Comparison of ENCODE assay signal across 27 mouse cellular contexts in the genomic region with DNA sequence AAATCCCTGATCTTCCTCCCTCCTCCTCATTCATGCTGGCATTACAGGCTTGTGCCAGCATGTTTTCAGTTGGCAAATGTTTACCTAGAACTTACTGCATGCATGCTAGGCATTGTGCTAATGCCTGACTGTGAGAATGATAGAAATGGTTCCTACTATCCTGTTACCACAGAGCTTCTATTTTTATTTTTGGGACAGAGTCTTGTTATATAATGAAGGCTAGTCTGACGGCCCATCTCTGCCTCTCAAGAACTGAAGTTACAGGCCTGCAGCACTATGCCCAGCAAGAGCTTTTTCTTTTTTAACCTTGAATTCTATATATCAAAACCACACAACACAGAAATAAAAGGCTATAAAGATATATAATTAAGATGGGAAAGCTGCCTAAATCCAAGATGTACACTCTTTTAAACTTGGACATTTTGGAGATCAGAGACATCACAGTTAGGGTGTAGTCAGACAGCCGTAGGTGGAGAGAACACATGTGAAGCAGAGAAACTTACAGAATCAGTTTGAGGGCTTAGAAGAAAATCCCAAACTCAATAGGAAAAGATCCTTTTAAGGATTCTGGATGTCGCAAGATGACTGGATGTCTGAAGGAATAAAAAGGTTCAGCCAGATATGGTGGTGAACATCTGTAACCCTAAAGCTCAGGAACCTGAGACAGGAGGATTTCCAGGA.
"Had no signal": no experiment of that assay in that cellular context is flagged by ENCODE, and none has a peak within 500 bp of the region (broad histone marks: within the 10 kb centered on the region; RNA-seq: fewer than 3 reads in every experiment).

No protein-coding gene starts in this region.

- H3K4me2 ChIP-seq: heart, embryonic 11.5 days; heart, embryonic 13.5 days; heart, embryonic 15.5 days; hindbrain, embryonic 13.5 days; hindbrain, embryonic 15.5 days; kidney, embryonic 15.5 days; limb, embryonic 13.5 days; limb, embryonic 15.5 days; liver, embryonic 12.5 days had no signal

- H3K9me3 ChIP-seq: heart, embryonic 13.5 days; heart, embryonic 15.5 days; hindbrain, embryonic 13.5 days; hindbrain, embryonic 15.5 days; kidney, embryonic 15.5 days; limb, embryonic 13.5 days; limb, embryonic 15.5 days; liver, embryonic 12.5 days had no signal

- H3K4me3 ChIP-seq: gastrocnemius, adult 2 months; heart, embryonic 13.5 days; heart, embryonic 15.5 days; hindbrain, embryonic 13.5 days; hindbrain, embryonic 15.5 days; kidney, embryonic 15.5 days; limb, embryonic 13.5 days; limb, embryonic 15.5 days; liver, embryonic 12.5 days had no signal

- ATAC-seq: hindbrain, postnatal 0 days; intestine, embryonic 16.5 days; liver, embryonic 12.5 days had no signal

- H3K9ac ChIP-seq: heart, embryonic 13.5 days; heart, embryonic 15.5 days; hindbrain, embryonic 13.5 days; hindbrain, embryonic 15.5 days; kidney, embryonic 15.5 days; limb, embryonic 13.5 days; limb, embryonic 15.5 days; liver, embryonic 12.5 days; liver, embryonic 14.5 days had no signal

- H3K36me3 ChIP-seq: heart, embryonic 13.5 days; heart, embryonic 15.5 days; hindbrain, embryonic 13.5 days; hindbrain, embryonic 15.5 days; kidney, embryonic 15.5 days; limb, embryonic 13.5 days; limb, embryonic 15.5 days; liver, embryonic 12.5 days had no signal

- DNase-seq: gastrocnemius, adult 2 months; gastrocnemius, postnatal 10 days; gastrocnemius, postnatal 25 days; heart, adult 18-20 months; heart, postnatal 10 days; heart, postnatal 4 days; kidney, adult 11 months; kidney, adult 2 months; kidney, adult 9 months; kidney, postnatal 14 days; kidney, postnatal 36 days; layer of hippocampus, adult 9-11 months; layer of hippocampus, postnatal 36 days; left cerebral cortex, postnatal 4 days had no signal

- H3K27ac ChIP-seq: gastrocnemius, adult 2 months; heart, embryonic 13.5 days; heart, embryonic 15.5 days; hindbrain, embryonic 13.5 days; hindbrain, embryonic 15.5 days; hindbrain, postnatal 0 days; kidney, embryonic 15.5 days; kidney, postnatal 0 days; limb, embryonic 13.5 days; limb, embryonic 15.5 days; liver, embryonic 12.5 days; liver, embryonic 14.5 days had no signal

- H3K4me1 ChIP-seq: hindbrain, embryonic 13.5 days; hindbrain, embryonic 15.5 days; limb, embryonic 13.5 days had no signal
